Mouse (Mus musculus) cerebellum, adult 9-11 months (tissue): ENCODE results near the gene Zfp106.

Experiments
- DNase-seq: peaks from one replicate; pipeline ENCODE4 v3.0.0; 2022

Zfp106 gene

DNA sequence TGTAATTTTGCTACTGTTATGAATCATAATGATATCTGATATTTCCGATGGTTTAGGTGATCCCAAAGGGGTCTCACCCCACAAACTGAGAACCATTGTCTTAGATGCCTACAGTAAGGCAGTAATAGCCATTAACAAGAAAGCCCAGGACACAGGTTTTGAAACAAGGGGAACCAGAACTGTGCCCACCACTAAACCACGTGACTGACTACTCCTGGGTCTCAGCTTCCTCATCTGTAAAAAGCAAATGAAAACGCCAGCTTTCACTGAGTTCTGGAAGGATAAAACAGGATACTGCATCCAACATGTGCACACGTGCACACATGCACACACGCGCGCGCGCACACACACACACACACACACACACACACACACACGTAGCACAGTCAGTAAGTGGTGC is 93.9 kb downstream of the Zfp106 start:
- DNase-seq = no peak

DNA sequence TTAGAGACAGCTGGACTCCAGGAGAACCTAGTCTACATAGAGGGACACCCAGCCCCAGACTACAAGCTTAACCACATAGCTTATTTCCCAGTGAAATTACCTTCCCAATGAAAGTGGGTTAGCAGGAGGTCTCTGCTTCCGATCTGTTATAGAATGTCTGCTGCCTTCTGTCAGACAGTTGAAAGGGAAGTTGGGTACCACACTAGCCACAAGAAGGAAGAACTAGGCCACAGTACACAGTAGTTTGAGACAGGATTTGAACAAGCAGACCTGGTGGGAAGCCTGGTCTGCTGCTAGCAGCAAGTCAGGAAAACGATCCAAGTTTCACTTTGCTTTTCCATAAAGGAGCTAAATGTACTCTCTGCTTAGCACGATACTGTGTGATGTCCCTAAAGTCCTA is 94.4 kb downstream of the Zfp106 start:
- DNase-seq = no peak

DNA sequence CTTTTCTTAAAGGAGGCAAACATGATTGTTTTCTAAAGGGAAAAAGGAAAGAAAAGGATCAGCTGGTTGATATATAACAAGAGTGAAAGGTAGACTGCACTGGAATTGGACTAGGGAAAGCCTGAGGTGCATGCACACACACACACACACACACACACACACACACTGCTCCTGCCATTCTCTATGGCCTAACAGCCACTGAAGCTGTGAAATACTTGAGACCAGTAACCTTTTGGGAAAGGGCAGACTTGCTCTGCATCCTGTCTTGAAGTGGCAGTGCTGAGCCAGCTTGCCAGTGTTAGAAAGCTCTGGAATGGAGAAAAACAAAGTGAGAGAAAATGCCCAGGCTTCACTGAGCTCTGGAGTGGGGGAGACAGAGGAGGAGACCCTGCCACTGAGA is 95.6 kb downstream of the Zfp106 start:
- no peak for DNase-seq

DNA sequence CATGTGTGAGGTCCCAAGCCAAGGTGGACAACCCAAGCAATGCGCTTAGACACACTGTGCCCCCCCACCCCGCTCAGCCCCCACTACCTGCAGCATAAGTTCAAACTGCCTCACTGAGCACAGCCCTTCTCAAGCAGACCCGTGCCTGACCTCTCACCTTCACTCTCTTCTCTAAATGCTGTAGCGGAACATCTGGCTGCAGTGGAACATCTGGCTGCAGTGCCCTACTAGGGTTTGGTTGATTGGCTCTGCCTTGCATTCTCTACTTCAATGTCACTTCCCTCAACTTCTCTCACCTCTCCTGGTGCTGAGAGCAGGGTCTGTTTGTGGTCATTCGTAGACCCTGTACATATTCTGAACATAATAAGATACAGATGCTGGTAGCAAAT is 98.3 kb downstream of the Zfp106 start:
- DNase-seq = no peak

DNA sequence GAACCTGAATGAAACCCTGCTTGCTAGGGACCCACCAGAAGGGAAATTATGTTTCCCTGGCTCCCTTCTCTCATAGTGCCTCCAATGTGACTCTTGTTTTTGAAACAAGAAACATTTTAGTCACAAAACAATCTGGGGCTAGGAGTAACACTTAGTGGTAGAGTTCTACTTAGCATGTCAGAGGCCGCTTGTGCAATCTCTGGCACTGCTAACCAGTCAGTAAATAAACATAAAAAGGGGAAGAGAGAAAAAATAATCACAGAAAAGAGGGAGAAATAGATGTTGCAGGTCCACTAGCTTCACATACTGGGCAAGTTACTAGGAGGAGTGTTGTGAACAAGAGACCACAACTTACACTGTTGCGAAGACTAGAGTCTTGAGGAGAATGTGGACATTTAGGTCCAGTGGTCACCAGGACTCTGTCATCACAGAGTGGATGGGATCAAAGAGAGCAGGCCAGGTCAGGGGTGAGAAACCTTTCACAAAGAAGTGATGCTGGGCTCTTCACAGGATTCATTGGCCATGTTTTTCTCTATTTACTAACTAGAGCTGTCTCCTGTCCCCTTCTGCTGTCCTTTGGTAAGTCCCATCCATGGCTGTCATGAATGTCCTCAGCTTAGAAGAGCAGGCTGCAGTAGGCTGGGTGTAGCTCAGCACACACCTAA is 98.8 kb downstream of the Zfp106 start:
- DNase-seq = no peak

DNA sequence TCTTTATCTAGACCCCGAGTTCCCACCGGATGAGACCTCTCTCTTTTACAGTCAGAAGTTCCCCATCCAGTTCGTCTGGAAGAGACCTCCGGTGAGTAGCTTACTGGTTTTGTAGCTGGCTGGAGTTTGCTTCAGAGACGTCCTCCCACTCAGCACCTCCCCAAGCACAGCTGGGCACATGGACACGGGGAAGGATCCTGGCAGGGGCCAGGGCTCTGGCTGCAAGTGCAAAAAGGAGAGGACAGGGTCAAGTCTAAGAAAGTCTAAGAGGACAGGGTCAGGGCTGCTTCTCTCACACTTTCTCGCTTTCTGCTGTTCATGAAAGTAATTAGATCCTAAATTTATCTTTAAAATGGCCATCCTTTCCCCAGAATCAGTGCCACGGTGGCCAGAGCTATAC is 99.6 kb downstream of the Zfp106 start:
- DNase-seq = no peak

DNA sequence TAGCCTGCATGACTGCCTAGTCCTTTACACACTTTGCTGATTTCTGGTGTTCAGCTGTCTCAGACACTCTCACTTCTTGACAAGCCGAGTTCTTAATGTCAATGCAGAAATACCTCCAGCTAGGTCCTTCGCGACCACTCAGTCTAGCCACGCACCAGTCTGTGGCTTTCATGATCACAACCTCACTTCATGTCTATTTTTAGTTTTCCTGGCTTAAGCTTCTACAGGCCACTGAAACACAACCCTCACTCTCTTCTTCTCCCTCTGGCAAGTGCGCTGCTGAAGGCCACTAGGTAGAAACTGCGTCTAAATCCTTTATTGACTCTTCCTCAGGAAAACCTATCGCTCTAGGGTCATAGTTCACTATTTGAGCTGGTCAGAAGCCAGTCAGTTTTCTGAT is 100.3 kb downstream of the Zfp106 start:
- DNase-seq = no peak

DNA sequence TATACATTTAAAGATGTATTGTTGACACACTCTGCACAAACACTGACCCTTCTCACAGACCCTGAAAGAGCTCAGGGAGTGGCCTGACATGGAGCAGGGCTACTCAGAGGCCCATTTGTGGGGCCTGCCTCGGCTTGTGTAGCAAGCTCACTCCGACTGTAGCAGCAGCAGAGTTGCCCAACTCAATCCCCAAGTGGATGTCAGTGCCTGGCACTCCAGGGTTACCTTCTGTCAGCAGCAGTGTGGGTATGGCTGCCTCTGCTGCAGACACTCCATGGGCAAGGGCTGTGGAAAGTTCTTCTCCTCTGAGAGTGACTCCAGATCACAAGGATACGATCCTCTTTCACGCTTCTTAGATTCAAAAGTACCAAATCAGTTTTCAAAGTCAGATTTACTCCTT is 103.4 kb downstream of the Zfp106 start:
- no peak for DNase-seq
